Mouse (Mus musculus) megakaryocyte, embryonic 14.5 days (primary cell): Measurements from ENCODE around the gene Man1a.

ENCODE experiments used
- FLI1 ChIP-seq: IDR thresholded peaks from 2 replicates; pipeline ENCODE4 v1.6.1; 2012; ENCODE audit warnings: low read length, inconsistent platforms, mixed read lengths
- GATA1 ChIP-seq: IDR thresholded peaks from 3 replicates; pipeline ENCODE4 v1.6.1; 2012; ENCODE audit warnings: mixed read lengths, low read length, inconsistent platforms, borderline replicate concordance

DNA sequence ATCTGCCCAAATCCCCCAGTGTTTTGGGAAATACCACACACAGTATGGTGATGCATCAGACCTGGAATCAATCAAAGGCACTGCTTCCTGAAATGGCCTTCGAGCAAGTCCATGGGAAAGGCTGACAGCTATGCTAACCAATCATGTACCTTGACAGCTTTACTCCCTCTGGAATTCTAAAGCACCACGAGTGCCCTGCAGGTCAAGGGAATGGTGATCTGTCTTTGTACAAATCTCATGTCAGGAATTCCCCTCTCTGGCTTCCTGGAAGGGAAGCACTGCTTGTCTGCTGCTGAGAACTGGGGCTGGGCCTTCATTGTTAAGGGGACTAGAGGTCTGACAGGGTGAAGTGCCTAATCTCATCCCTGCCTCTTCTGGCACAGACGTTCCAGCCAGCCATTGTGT lies 17.3 kb downstream of the Man1a start:
- TF ChIP-seq GATA1 (no peak), FLI1 (no peak)
